Mouse (Mus musculus) stomach, embryonic 16.5 days (tissue): ENCODE results near the gene Zfp58. TPM values are rescaled to one million over a fixed set of nuclear protein-coding genes. Genes with fewer than 3 reads are reported as not detected.
"Not testable (repeated sequence)": the region's sequence is repeated elsewhere in the genome, so short reads cannot be mapped to it uniquely, and the experiment has no call there.

Source experiments
- ATAC-seq: fragments of 200-750 bp; cut with Nextera tagmentation; 2 replicates; pipeline ENCODE4 v1.8.0; 2017; ENCODE audit warnings: moderate number of reproducible peaks, moderate TSS enrichment; ENCODE audit not compliant: insufficient read depth, low FRiP score
- H3K27ac ChIP-seq: fragments of 300-500 bp; sonication (generic); 2 replicates; pipeline ENCODE4 v1.5.1; 2014; ENCODE audit warnings: low read length
- H3K27me3 ChIP-seq: fragments of 300-500 bp; sonication (generic); 2 replicates; pipeline ENCODE4 v1.6.1; 2014; ENCODE audit warnings: low read length, control low read depth, mixed read lengths; ENCODE audit not compliant: control insufficient read depth, insufficient read depth
- H3K36me3 ChIP-seq: fragments of 300-500 bp; sonication (generic); 2 replicates; pipeline ENCODE4 v1.6.1; 2014; ENCODE audit warnings: low read length; ENCODE audit not compliant: control insufficient read depth, insufficient read depth
- H3K4me1 ChIP-seq: fragments of 300-500 bp; sonication (generic); 2 replicates; pipeline ENCODE4 v1.6.1; 2014; ENCODE audit warnings: low read length, control low read depth, mixed read lengths; ENCODE audit not compliant: control insufficient read depth, insufficient read depth
- H3K4me2 ChIP-seq: fragments of 300-500 bp; sonication (generic); 2 replicates; pipeline ENCODE4 v1.6.1; 2014; ENCODE audit warnings: low read depth, low read length, mixed read lengths
- H3K4me3 ChIP-seq: fragments of 300-500 bp; sonication (generic); replicated peaks from 2 replicates; pipeline ENCODE4 v1.5.1; 2014; ENCODE audit warnings: mild to moderate bottlenecking, low read length
- H3K9ac ChIP-seq: fragments of 300-500 bp; sonication (generic); 2 replicates; pipeline ENCODE4 v1.6.1; 2014; ENCODE audit warnings: low read length
- H3K9me3 ChIP-seq: fragments of 300-500 bp; sonication (generic); replicated peaks from 2 replicates; pipeline ENCODE4 v1.6.1; 2016; ENCODE audit warnings: low read length, control low read depth; ENCODE audit not compliant: control insufficient read depth
- WGBS: fragments of 180-500 bp; shearing (Covaris S2); extraction: QIAGEN DNeasy Blood & Tissue Kit; methylation state at CpG from one replicate; pipeline ENCODE4 v1.1.7; 2014; 5-methylcytosine and 5-hydroxymethylcytosine counted together
- polyA plus RNA-seq: library from polyadenylated mRNA; unstranded; fragments of >200 nt; fragmentation: Nextera tagmentation; extraction: Ambion mirVana; gene quantifications from 2 replicates; pipeline ENCODE4 v1.2.1, GENCODE M21; 2015

Gene Zfp58
- polyA plus RNA-seq, 1 experiment from 2014 or later = 14.2 TPM

DNA sequence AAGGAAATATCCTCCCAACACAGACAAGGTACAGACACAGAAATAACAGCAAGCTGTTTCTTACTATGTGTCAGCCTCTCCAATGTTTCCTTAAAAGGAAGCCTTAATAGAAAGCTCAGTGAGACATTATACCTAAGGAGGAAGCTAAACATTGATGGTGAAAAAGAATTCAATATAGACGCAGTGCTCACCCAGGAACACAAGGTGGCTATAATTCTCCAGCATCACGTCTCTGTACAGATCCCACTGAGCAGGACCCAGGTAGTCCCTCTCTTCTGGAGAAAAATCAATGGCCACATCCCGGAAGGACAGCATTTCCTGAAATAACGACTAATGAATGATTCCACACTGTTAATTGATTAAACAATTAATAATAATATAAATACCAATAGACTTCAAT is 18.8 kb downstream of the Zfp58 start:
- no peaks in the 10 kb centered on the region for H3K36me3 ChIP-seq
- 52% methylated on average over 4 of the region's 4 CpGs for WGBS
- H3K27me3 ChIP-seq = no peaks in the 10 kb centered on the region
- no peak overlapping the region for H3K9ac ChIP-seq
- H3K4me1 ChIP-seq = peaks cover 4% of the 10 kb centered on the region
- no peak for ATAC-seq
- no peaks in the 10 kb centered on the region for H3K9me3 ChIP-seq
- H3K4me3 ChIP-seq = no peak overlapping the region
- H3K27ac ChIP-seq = no peak overlapping the region
- H3K4me2 ChIP-seq = no peak overlapping the region

DNA sequence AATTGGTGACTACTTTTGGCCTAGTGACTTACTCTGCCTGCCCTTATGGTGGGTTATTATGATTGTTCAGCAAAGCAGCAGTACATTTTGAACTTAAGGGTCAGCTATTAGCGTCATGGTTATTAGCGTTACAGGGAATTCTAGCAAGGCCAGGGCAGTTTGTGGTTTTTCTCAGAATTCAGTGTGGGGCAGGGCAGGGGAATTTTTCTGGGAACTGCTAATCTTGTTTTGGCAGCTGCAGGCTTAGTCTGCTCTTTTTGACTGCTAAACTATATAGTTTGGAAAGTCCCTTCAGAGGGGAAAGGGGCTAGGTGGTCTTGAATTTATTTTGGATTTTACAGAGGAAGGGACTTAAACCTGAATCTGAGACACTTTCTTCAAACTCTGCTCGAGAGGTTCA is 31.1 kb downstream of the Zfp58 start:
- WGBS = 87% methylated on average over 3 of the region's 3 CpGs
- no peak overlapping the region for H3K4me3 ChIP-seq
- no peak for ATAC-seq
- H3K36me3 ChIP-seq = peaks cover 24% of the 10 kb centered on the region
- H3K27ac ChIP-seq = no peak overlapping the region
- H3K9ac ChIP-seq = no peak overlapping the region
- no peaks in the 10 kb centered on the region for H3K27me3 ChIP-seq
- H3K9me3 ChIP-seq = peaks cover 6% of the 10 kb centered on the region; the same call in 1 of the 2 replicates
- H3K4me2 ChIP-seq = no peak overlapping the region
- no peaks in the 10 kb centered on the region for H3K4me1 ChIP-seq

DNA sequence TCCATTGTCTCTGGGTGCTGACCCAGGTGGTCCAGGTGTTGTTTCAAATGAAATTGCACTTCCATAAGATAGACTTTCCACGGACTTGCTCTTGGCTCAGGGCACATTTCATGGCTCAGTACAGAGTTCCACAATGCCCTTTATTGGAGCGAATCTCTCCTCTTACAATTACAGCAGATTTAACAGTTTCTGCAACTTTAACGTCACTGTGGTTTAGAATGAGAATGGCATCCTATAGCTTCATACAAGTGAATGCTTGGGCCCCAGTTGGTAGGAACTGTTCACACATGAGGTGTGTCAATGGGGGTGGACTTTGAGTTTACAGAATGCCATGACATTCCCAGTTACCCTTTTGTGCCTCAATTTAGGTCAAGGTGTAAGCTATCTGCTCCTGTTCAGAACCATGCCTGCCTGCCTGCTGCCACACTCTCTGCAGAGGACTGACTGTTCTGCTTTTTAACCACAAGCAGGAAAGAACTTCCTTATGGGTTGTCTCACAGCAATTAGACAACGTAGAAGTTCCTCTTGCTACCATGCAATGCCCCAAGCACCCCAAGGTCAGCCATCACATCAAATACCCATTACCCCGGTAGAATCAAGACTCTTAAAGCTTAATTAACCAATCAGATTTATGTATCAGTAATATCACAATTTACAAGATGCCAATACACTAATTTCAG is 36.7 kb downstream of the Zfp58 start:
- H3K27me3 ChIP-seq, H3K27ac ChIP-seq, H3K4me2 ChIP-seq, H3K36me3 ChIP-seq, H3K9me3 ChIP-seq, H3K4me3 ChIP-seq, H3K9ac ChIP-seq, H3K4me1 ChIP-seq, ATAC-seq: not testable (repeated sequence)
- 75% methylated on average over 2 of the region's 5 CpGs for WGBS

DNA sequence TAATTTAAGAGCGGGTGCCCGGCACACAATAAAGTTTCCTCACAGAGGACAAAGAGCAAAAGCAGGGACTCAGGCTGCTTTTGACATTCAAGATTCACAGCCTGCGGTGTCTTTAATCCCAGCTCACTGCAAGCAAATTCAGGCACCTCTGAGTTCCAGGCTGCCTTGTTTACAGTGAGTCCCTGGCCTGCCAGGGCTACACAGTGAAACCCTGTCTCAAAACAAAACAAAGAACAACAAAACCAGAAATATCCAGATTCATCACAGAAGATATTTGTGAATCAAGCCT is 48.4 kb downstream of the Zfp58 start:
- Histone ChIP-seq H3K27me3 (no peaks in the 10 kb centered on the region), H3K4me1 (0 out of 2 replicates have a peak, but pooled peaks cover 3% of the 10 kb centered on the region), H3K4me3 (peak overlapping the region; percentile 68), H3K9ac (peak overlapping the region; percentile 78), H3K9me3 (no peaks in the 10 kb centered on the region), H3K27ac (peak overlapping the region; percentile 41), H3K4me2 (peak overlapping the region; percentile 75), H3K36me3 (peaks cover 2% of the 10 kb centered on the region; the same call in 1 of the 2 replicates)
- ATAC-seq = no peak
- WGBS = 6% methylated on average over 3 of the region's 3 CpGs

DNA sequence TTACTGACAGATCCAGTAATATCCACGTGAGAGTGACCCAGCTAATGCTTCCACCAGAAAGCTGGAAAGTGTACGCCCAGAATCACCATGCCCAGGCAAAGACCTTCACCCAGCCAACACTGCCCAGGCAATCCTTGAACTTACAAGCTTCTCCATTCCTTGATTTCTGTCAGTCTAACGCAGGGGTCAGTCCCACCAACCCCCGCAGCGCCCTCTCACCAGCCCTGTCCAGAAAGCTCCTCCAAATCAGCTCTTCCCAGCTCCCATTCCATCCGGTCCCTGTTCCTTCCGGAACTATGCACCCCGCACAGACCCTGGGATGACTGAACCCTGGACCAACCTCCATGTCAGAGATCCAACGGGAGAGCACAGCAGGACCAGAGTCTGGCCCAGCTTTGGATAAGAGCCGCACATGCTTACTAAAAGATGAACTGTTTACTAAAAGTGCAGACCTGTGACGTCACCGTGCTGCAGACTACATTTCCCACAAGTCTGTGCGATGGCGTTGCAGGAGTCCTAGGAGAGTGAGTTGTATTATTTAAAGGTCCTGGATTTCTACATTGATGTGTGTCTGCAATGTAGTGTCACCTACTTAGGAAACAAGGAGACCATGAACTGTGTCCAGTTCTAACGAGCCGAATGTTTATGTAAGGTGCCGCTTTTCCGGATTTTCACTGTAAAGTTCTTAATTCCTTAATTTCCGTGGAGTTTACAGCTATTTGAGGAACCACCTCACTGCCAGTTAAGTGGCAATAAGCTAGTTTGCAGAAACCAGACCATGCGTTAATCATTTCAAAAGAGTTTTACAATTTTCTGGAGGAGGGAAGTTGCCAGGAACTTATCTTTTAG is 49.0 kb downstream of the Zfp58 start, which contains the start of gene Zfp874a:
TSS of gene Zfp874a (minus strand) at position 453 of the 849 bp plus-strand sequence.
- 0 out of 2 replicates have a peak, but pooled peaks cover 3% of the 10 kb centered on the region for H3K4me1 ChIP-seq
- ATAC-seq = peak; percentile 96
- H3K27me3 ChIP-seq = no peaks in the 10 kb centered on the region
- H3K36me3 ChIP-seq = peaks cover 5% of the 10 kb centered on the region; the same call in 1 of the 2 replicates
- H3K9me3 ChIP-seq = no peaks in the 10 kb centered on the region
- WGBS = under 1% methylated on average over 20 of the region's 20 CpGs
- H3K4me2 ChIP-seq = peak within 1 kb of the TSS; percentile 75
- peak within 1 kb of the TSS; percentile 78 for H3K9ac ChIP-seq
- H3K4me3 ChIP-seq = peak within 1 kb of the TSS; percentile 68
- peak within 1 kb of the TSS; percentile 49 for H3K27ac ChIP-seq

Other genes starting within 250 kb of the Zfp58 start
- gene Zfp458, start 222.1 kb downstream of the Zfp58 start, polyA plus RNA-seq = 1.4 and 1.6 TPM in 2 replicates
- gene Zfp457, start 194.1 kb downstream of the Zfp58 start, polyA plus RNA-seq = 0.42 and 0.85 TPM in 2 replicates
- gene Zfp595, start 168.0 kb downstream of the Zfp58 start, polyA plus RNA-seq = 2.6 and 3.1 TPM in 2 replicates
- 0.28 TPM in 1 of 2 replicates, not detected in the other for gene Gm28044, start 140.0 kb downstream of the Zfp58 start, polyA plus RNA-seq
- 1.4 and 1.5 TPM in 2 replicates for gene Zfp953, start 139.9 kb downstream of the Zfp58 start, polyA plus RNA-seq
- 0.36 and 0.50 TPM in 2 replicates for gene Gm28041, start 124.8 kb downstream of the Zfp58 start, polyA plus RNA-seq
- gene Zfp456, start 124.7 kb downstream of the Zfp58 start, polyA plus RNA-seq = 1.7 and 2.5 TPM in 2 replicates
- gene Zfp429, start 100.7 kb downstream of the Zfp58 start, polyA plus RNA-seq = 6.7 TPM in 2 replicates
- gene Zfp459, start 79.1 kb downstream of the Zfp58 start, polyA plus RNA-seq = 0.75 and 1.2 TPM in 2 replicates
- 8.9 and 9.8 TPM in 2 replicates for gene Zfp874a, start 48.9 kb downstream of the Zfp58 start, polyA plus RNA-seq
- gene Zfp874b, start 16.3 kb downstream of the Zfp58 start, polyA plus RNA-seq = 2.8 and 2.9 TPM in 2 replicates
- not detected in 2 replicates for gene Gm26965, start 25.6 kb upstream of the Zfp58 start, polyA plus RNA-seq
- 21.2 and 21.3 TPM in 2 replicates for gene Zfp87, start 25.6 kb upstream of the Zfp58 start, polyA plus RNA-seq
- 11.2 and 12.4 TPM in 2 replicates for gene Zfp748, start 53.3 kb upstream of the Zfp58 start, polyA plus RNA-seq
- gene Zfp729b, start 109.2 kb upstream of the Zfp58 start, polyA plus RNA-seq = 3.7 and 3.8 TPM in 2 replicates
- not detected in 2 replicates for gene Gm49345, start 137.2 kb upstream of the Zfp58 start, polyA plus RNA-seq
- 2.4 and 2.5 TPM in 2 replicates for gene Zfp729a, start 137.2 kb upstream of the Zfp58 start, polyA plus RNA-seq
- 10.9 and 11.1 TPM in 2 replicates for gene Zfp738, start 186.5 kb upstream of the Zfp58 start, polyA plus RNA-seq
- gene Zfp65, start 228.6 kb upstream of the Zfp58 start, polyA plus RNA-seq = 6.4 and 7.1 TPM in 2 replicates